8 mouse cellular contexts compared by ENCODE assay signal in the genomic region with DNA sequence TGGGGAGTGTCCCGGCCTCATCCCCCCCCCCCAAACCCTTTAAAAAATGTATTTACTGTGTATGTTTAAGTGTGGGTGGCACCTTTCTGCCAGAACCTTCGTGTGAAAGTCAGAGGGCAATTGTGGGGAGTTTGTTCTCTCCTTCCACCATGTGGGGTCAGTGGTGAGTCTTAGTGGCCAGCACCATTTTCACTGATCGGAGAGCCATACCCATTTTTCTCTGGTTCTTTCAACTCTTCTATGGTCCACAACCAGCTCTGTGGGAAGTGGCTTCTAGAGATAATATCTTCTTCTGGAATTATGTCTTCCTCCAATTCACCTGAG. TPM values are rescaled to one million over a fixed set of nuclear protein-coding genes. Genes with fewer than 3 reads are reported as not detected.
DNase-seq lines count a peak whose midpoint lies in the region; ATAC-seq lines count a peak whose summit lies in the region.

No protein-coding gene starts in this region.

- WGBS in neural tube, embryonic 11.5 days, result 21% methylated on average over 3 of the region's 3 CpGs
- 19% methylated on average over 3 of the region's 3 CpGs for WGBS in midbrain, embryonic 16.5 days

- intact Hi-C loops in gastrocnemius, postnatal 14 days (cut with DNase I; ENCODE audit: low total_unique reads), result loop anchor here (2.0 to 5.0 kb wide), 2 partner anchors 57 to 119 kb away; a partner anchor contains a TSS
- intact Hi-C loops in left cerebral cortex, postnatal 4 days (cut with DNase I), result loop anchor here (2.0 kb wide), 1 partner anchor 115 kb away; no protein-coding TSS in a partner anchor

- DNase-seq in gastrocnemius, adult 18-20 months (ENCODE audit: low spot score), result peak; percentile 26
- no peak for DNase-seq in gastrocnemius, postnatal 14 days
- DNase-seq in 416B (ENCODE audit: low read depth), result peak; percentile 74
- DNase-seq in R1 (ENCODE audit: low read depth, low spot score), result peak; percentile 47
- peak; percentile 76 for DNase-seq in kidney, adult 9 months
- peak; percentile 23 for DNase-seq in neural tube, embryonic 11.5 days (ENCODE audit: low spot score)
- DNase-seq in left cerebral cortex, postnatal 4 days, result no peak

- no peak overlapping the region for H3K4me2 ChIP-seq in neural tube, embryonic 11.5 days (ENCODE audit: low read depth)
- H3K4me2 ChIP-seq in midbrain, embryonic 16.5 days (ENCODE audit: low read length), result no peak overlapping the region

- H3K9me3 ChIP-seq in neural tube, embryonic 11.5 days (ENCODE audit: control insufficient read depth, low read length), result no peaks in the 10 kb centered on the region
- no peaks in the 10 kb centered on the region for H3K9me3 ChIP-seq in midbrain, embryonic 16.5 days (replicated peaks; ENCODE audit: control insufficient read depth, low read length, poor library complexity, severe bottlenecking)

- no peak overlapping the region for H3K27ac ChIP-seq in neural tube, embryonic 11.5 days (ENCODE audit: low read depth, low read length)
- no peak overlapping the region for H3K27ac ChIP-seq in midbrain, embryonic 16.5 days (ENCODE audit: low read length)

- no peaks in the 10 kb centered on the region for H3K36me3 ChIP-seq in neural tube, embryonic 11.5 days (ENCODE audit: control insufficient read depth, insufficient read depth, low read length)
- no peaks in the 10 kb centered on the region for H3K36me3 ChIP-seq in midbrain, embryonic 16.5 days (ENCODE audit: control insufficient read depth, insufficient read depth, low read length)

- H3K9ac ChIP-seq in neural tube, embryonic 11.5 days (ENCODE audit: low read length), result no peak overlapping the region
- no peak overlapping the region for H3K9ac ChIP-seq in midbrain, embryonic 16.5 days (ENCODE audit: low read depth, low read length)

- no peaks in the 10 kb centered on the region for H3K4me1 ChIP-seq in neural tube, embryonic 11.5 days (ENCODE audit: control insufficient read depth, insufficient read depth, low read length)
- no peaks in the 10 kb centered on the region for H3K4me1 ChIP-seq in midbrain, embryonic 16.5 days (ENCODE audit: control insufficient read depth, insufficient read depth, low read length)

- 0 out of 2 replicates have a peak, but pooled peaks have one; percentile 10 for ATAC-seq in neural tube, embryonic 11.5 days (ENCODE audit: insufficient read depth, low FRiP score, low TSS enrichment)
- ATAC-seq in midbrain, embryonic 16.5 days, result no peak

- H3K27me3 ChIP-seq in neural tube, embryonic 11.5 days (ENCODE audit: control insufficient read depth, insufficient read depth, low read length), result no peaks in the 10 kb centered on the region
- H3K27me3 ChIP-seq in midbrain, embryonic 16.5 days (ENCODE audit: control insufficient read depth, insufficient read depth, low read depth, low read length), result no peaks in the 10 kb centered on the region

- no peak overlapping the region for H3K4me3 ChIP-seq in neural tube, embryonic 11.5 days (ENCODE audit: low read depth, low read length)
- H3K4me3 ChIP-seq in midbrain, embryonic 16.5 days (ENCODE audit: low read depth, low read length), result no peak overlapping the region

RNA-seq across cellular contexts. Expression of a gene that starts 8.1 kb away (rescaled TPM):
- 10 to 100 TPM; 23.2 to 26.2 TPM for total RNA-seq in gastrocnemius, adult 18-20 months (2021)
- 1 to 10 TPM in 1 of 2 experiments, under 1 TPM in 1; 0.60 to 1.2 TPM for total RNA-seq in gastrocnemius, postnatal 14 days (2021)
- polyA plus RNA-seq in neural tube, embryonic 11.5 days (2014; fragmentation: Nextera tagmentation; extraction: Ambion mirVana), result 0.49 and 0.66 TPM in 2 replicates
- 1 to 10 TPM in 1 of 2 experiments, under 1 TPM in 1; 0.46 to 1.2 TPM for total RNA-seq in left cerebral cortex, postnatal 4 days (2021)
- 1.6 and 2.8 TPM in 2 replicates for polyA plus RNA-seq in midbrain, embryonic 16.5 days (2015; fragmentation: Nextera tagmentation; extraction: Ambion mirVana)

RNA-seq across cellular contexts. Expression of a gene that starts 25.9 kb away (rescaled TPM):
- total RNA-seq in gastrocnemius, adult 18-20 months (2021), result not detected
- not detected for total RNA-seq in gastrocnemius, postnatal 14 days (2021)
- polyA plus RNA-seq in neural tube, embryonic 11.5 days (2014; fragmentation: Nextera tagmentation; extraction: Ambion mirVana), result 0.28 TPM in 1 of 2 replicates, not detected in the other
- total RNA-seq in left cerebral cortex, postnatal 4 days (2021), result not detected
- polyA plus RNA-seq in midbrain, embryonic 16.5 days (2015; fragmentation: Nextera tagmentation; extraction: Ambion mirVana), result not detected in 2 replicates

RNA-seq across cellular contexts. Expression of a gene that starts 28.4 kb away (rescaled TPM):
- total RNA-seq in gastrocnemius, adult 18-20 months (2021), result 10 to 100 TPM; 22.6 to 25.4 TPM
- total RNA-seq in gastrocnemius, postnatal 14 days (2021), result 10 to 100 TPM; 21.8 to 24.6 TPM
- polyA plus RNA-seq in neural tube, embryonic 11.5 days (2014; fragmentation: Nextera tagmentation; extraction: Ambion mirVana), result 24.2 and 29.1 TPM in 2 replicates
- 10 to 100 TPM; 11.7 to 12.6 TPM for total RNA-seq in left cerebral cortex, postnatal 4 days (2021)
- 18.7 and 21.1 TPM in 2 replicates for polyA plus RNA-seq in midbrain, embryonic 16.5 days (2015; fragmentation: Nextera tagmentation; extraction: Ambion mirVana)

RNA-seq across cellular contexts. Expression of a gene that starts 29.4 kb away (rescaled TPM):
- 100 to 1,000 TPM; 142 to 174 TPM for total RNA-seq in gastrocnemius, adult 18-20 months (2021)
- total RNA-seq in gastrocnemius, postnatal 14 days (2021), result 10 to 100 TPM; 69.4 to 75.6 TPM
- polyA plus RNA-seq in neural tube, embryonic 11.5 days (2014; fragmentation: Nextera tagmentation; extraction: Ambion mirVana), result 21.3 and 21.7 TPM in 2 replicates
- 1 to 10 TPM; 5.1 to 6.1 TPM for total RNA-seq in left cerebral cortex, postnatal 4 days (2021)
- polyA plus RNA-seq in midbrain, embryonic 16.5 days (2015; fragmentation: Nextera tagmentation; extraction: Ambion mirVana), result 9.2 and 9.4 TPM in 2 replicates

RNA-seq across cellular contexts. Expression of a gene that starts 59.1 kb away (rescaled TPM):
- total RNA-seq in gastrocnemius, adult 18-20 months (2021), result under 1 TPM; 0.32 to 0.71 TPM
- total RNA-seq in gastrocnemius, postnatal 14 days (2021), result under 1 TPM; 0.66 to 0.93 TPM
- 1.9 and 2.5 TPM in 2 replicates for polyA plus RNA-seq in neural tube, embryonic 11.5 days (2014; fragmentation: Nextera tagmentation; extraction: Ambion mirVana)
- total RNA-seq in left cerebral cortex, postnatal 4 days (2021), result 1 to 10 TPM; 2.1 to 2.3 TPM
- 1.2 and 1.3 TPM in 2 replicates for polyA plus RNA-seq in midbrain, embryonic 16.5 days (2015; fragmentation: Nextera tagmentation; extraction: Ambion mirVana)

Comparison
In these comparisons a context has a peak if more than half of its experiments do, and no peak if none do; other contexts are left out.
1. DNase-seq: peak in gastrocnemius, adult 18-20 months (single experiment), 416B (single experiment), R1 (single experiment), kidney, adult 9 months (single experiment) and neural tube, embryonic 11.5 days (single experiment); none in gastrocnemius, postnatal 14 days (single experiment) and left cerebral cortex, postnatal 4 days (single experiment).
2. RNA of a gene that starts 8.1 kb away (total RNA-seq): 23.2 to 26.2 TPM in gastrocnemius, adult 18-20 months; 0.46 to 1.2 TPM in left cerebral cortex, postnatal 4 days and 0.60 to 1.2 TPM in gastrocnemius, postnatal 14 days; every median in the first group is over 10 times any median in the second.